Mouse (Mus musculus): Measurements from ENCODE around the gene Fam155a.

Fam155a gene

GRCm38 (mm10) chr8:9493557-9494224 lies 277.3 kb downstream of the Fam155a start:
- no peak for DNase-seq (ENCODE audit: low read depth, low spot score)

GRCm38 (mm10) chr8:9482565-9482964 lies 288.4 kb downstream of the Fam155a start:
- no peak for DNase-seq (ENCODE audit: low read depth, low spot score)

DNA sequence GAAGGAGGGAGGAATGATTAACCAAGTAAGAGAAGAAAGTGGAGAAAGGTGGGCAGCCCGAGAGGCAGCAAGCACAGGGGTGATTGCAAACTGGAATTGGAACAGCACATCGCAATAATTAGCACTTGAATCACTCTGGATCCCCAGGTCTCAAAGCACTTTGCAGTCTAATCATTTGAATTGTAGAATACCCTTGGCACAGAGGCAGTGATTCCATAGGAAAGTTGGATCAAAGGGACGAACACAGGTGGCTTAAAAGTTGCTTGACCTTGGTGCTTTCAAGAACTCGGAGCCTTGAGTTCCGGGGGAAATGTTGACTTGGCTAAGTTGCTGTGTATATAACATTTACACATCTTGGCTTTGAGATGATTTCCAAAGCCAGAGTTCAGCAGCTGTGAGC lies 299.7 kb downstream of the Fam155a start:
- no peak for DNase-seq (ENCODE audit: low read depth, low spot score)

GRCm38 (mm10) chr8:9470114-9470513 lies 300.8 kb downstream of the Fam155a start:
- no peak for DNase-seq (ENCODE audit: low read depth, low spot score)

DNA sequence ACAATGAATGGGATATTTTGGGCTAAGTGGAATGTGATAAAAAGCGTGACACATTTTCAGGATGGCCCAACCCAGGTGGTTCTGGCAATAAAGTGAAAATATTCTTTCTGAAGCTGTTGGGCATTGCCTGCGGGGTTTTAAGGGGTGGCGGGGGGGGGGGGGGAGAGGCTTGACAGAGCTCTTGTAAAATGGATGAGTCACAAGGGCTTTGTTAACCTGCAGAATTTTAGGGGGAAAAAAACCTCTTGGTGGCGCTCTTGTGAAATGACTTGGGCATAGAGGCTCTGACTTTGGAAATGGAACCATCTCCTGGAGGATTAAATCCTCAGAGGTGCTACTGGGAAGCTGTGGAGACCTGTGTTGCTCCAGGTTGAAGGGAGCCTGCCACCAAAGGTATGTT lies 309.9 kb downstream of the Fam155a start:
- DNase-seq (ENCODE audit: low read depth, low spot score) = no peak

- no peak for DNase-seq (ENCODE audit: low read depth, low spot score)
These were observed 310.3 kb downstream of the Fam155a start for GRCm38 (mm10) chr8:9460707-9461106.

- DNase-seq (ENCODE audit: low read depth, low spot score) = no peak
These were observed 312.3 kb downstream of the Fam155a start for GRCm38 (mm10) chr8:9458614-9459013.

DNA sequence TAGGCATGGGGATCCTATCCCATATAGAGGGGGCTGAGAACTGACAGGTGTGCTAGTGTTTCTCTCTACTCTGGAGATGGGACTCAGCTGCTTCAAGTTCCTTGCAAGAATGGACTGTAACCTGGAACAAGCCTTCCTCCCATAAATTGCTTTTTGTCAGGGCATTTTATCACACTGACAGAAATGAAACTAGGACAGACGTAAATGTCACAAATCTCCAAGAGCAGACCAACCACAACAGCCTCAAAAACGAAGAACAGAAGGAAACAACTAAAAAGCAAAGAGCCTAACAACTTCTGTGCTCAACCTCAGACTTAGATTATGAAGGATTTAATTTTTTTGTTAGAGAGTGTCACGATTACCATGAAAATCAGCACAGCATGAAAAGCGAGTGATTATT lies 315.8 kb downstream of the Fam155a start:
- no peak for DNase-seq (ENCODE audit: low read depth, low spot score)

DNA sequence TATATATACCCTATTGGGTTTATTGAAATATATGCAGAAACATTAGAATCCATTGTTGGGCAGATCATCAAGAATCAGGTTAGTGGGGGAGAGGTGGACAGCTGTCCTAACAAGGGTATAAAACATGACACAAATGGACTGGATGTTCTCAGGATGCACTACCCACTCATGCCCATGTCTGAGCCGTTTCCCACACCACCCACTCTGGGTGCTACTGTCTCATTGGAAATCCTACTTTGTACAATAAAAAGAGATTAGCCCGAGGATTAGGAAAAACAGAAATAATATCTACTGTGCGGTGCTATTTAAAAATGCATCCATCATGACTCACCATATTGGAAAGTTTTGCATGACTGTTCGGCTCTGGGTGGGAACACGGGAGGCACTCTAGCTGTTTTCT lies 317.2 kb downstream of the Fam155a start:
- DNase-seq (ENCODE audit: low read depth, low spot score) = no peak

DNA sequence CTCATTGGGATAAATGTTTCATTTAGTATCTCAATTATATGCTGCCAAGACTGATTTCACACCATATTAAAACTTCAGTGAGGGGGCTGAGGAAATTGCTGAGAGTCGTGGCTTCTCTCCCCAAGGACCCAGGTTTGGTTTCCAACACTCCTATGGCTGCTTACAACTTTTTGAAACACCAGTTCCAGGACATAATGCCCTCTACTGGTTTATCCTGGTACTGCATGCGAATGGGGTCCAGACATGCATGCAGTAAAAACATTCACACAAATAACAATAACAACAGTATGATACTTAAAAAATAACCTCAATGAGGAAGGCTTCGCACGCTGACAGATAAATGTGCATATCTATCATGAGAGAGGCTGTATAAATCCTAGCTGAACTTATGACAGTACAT lies 319.4 kb downstream of the Fam155a start:
- DNase-seq (ENCODE audit: low read depth, low spot score) = no peak

GRCm38 (mm10) chr8:9448613-9449012 lies 322.3 kb downstream of the Fam155a start:
- DNase-seq (ENCODE audit: low read depth, low spot score) = no peak

GRCm38 (mm10) chr8:9437822-9438221 lies 333.1 kb downstream of the Fam155a start:
- no peak for DNase-seq (ENCODE audit: low read depth, low spot score)

- no peak for DNase-seq (ENCODE audit: low read depth, low spot score)
These were observed 335.5 kb downstream of the Fam155a start for GRCm38 (mm10) chr8:9435501-9435900.

DNA sequence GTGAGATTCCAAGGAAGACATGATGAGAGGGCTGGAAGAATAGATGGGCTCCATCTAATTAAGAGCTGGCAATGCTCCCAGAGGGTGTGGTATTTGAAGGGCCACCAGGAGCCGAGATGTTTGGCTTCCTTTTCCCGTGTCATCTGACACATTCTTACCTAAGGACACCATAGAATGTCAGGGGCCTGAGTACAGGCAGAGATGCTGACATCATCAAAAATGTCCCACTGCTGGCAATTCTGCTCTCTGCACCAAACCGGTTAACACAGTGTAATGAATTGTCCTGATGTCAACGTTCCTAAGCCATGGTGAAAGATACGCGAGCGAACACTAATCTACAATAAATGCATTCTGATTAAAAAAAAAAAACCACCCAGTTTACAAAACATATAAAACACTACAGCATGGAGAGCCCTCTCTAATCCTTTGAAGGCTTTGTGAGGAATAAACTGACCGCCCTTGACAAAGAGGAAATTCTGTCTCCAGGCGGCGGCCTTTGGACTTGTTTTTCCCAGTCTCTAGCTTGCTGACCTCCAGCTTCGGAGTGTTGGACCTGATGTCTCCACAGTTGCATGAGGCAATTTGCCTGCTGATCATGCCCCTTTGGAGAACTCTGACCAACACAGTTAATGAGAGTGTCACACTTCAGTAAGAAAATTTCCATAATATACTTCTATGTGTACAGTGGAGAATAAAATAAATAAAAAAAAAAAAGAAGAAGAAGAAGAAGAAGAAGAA lies 338.2 kb downstream of the Fam155a start:
- no peak for DNase-seq (ENCODE audit: low read depth, low spot score)

GRCm38 (mm10) chr8:9428846-9429245 lies 342.1 kb downstream of the Fam155a start:
- DNase-seq (ENCODE audit: low read depth, low spot score) = no peak

GRCm38 (mm10) chr8:9424069-9424468 lies 346.9 kb downstream of the Fam155a start:
- no peak for DNase-seq (ENCODE audit: low read depth, low spot score)

DNA sequence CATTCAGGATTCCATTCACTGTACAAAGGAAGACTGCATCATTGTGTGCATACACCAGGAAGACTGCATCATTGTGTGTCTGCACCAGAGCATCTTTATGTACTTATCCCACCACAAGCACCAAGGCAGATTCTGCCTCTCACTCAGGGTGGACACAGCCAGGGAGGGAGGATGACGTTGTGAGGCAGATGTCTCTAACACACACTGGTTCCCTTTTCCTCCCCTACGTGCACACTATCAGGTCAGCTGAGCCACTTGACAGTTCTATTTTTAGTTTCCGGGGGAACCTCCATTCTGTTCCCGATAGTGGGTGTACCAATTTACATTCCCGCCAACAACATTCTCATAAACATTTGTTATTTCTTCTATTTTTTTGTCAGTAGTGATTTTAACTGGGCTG lies 347.4 kb downstream of the Fam155a start:
- no peak for DNase-seq (ENCODE audit: low read depth, low spot score)

DNA sequence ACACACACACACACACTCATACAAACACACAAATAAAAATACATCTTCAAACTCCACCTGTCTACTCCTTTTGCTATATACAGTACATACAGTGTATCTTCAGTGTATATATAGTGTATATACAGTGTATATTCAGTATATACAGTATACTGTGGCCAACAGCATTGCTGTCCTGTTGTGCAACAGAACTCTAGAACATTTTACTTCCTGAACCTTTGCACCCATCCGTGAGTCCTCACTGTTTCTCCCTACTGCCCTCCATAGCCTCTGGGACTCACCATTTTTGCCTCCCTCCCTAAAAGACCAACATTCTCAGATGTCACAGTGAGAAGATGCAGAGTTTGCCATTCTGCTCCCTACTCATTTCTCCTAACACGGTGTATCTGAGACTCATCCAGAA lies 347.8 kb downstream of the Fam155a start:
- no peak for DNase-seq (ENCODE audit: low read depth, low spot score)

DNA sequence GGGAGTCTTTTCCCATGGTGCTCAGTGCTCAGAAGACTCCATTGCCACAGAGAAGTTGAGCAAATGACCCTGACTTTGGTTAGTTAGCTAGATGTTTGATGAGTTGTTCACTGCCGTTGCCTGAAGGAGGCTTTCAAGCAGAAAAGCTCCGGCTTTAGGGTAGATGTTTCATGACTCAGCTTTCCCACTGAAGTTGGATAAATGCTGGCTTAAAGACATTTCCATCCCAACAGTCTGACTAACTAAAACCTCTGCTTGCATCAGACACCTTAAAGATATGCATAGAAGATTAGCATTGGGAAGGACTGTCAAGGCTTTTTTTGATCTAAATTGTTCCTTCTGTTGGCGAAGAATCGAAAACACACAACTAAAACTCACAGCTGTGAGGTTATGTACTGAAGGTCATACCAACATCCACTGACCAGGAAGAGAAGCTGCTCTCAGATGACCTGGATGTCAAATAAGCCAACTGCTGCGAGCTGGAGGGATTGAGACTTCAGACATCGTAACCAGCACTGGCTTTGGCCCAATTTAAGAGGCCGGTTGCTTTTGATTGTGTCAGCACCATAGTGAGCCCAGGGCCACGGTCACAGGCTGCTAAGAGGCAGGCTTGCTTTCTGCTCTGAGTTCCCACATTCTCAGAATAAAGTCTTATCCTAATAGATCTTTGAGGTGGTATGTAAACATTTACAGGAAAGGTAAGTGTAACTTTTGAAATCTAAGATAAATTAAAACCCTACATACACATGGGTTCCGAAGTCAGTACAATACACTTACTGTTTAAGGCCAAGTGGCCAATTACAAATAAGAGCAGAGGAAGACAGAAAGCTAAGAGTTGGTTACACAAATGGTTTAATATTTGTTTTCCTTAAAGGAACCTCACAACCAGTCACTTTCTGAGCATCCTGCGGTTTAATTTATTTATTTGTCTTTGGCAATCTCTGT lies 351.8 kb downstream of the Fam155a start:
- no peak for DNase-seq (ENCODE audit: low read depth, low spot score)

DNA sequence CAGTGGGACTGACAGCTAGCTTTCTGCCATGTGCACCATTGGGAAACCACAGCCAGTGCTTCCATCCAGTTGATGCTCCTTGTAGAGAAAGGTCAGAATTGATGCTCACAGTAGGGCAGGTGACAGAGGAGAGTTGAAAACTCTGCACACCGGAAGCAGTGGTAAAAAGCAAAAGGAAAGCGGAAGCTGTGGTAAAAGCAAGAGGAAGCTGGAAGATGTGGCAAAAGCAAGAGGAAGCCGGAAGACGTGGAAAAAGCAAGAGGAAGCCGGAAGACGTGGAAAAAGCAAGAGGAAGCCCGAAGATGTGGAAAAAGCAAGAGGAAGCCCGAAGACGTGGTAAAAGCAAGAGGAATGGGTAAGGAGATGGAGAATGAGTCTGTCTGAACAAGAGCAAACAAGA lies 354.8 kb downstream of the Fam155a start:
- DNase-seq (ENCODE audit: low read depth, low spot score) = no peak

DNA sequence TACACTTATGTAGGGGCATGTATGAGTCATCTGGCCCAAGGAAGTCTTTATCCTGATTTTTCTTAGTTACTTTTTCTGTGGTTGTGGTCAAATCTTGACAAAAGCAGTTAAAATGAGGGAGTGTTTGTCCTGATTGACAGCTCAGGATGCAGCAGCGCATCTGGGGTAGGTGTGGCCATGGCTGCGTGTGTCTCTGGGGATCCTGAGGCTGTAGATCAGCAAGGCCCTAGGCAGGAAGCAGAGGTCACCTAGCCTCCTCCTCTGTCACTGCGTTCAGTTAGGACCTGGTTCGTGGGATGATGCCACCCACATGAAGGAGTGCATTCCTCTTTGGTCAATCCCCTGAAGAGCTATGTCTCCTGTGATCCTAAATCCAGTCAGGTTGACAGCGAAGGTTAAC lies 362.5 kb downstream of the Fam155a start:
- no peak for DNase-seq (ENCODE audit: low read depth, low spot score)

DNA sequence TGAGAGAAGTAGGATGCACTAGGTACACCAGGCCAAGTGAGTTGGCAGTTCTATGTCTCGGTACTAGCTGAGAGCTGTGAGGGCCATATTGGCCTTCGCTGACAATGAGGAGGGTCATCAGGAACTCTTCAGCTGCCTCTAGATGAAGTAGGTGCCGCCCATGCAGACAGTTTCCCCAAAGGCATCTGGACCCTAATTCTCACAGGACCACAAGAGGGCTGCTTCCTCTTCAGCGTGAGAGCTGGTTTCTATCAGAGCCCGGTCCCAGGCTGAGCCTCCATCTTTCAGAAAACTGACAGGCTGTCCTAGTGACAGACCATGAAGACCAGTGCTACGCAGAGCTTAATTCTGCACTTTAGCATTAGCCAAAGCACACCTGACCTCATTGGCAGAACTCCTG lies 364.8 kb downstream of the Fam155a start:
- no peak for DNase-seq (ENCODE audit: low read depth, low spot score)
